Mouse (Mus musculus) C2C12 (cell line): ENCODE results near the gene Aurkb.
A peak's percentile ranks its signal among the peaks of the same experiment; 100 is the strongest.

ENCODE experiments used
- CEBPB ChIP-seq: IDR thresholded peaks from one replicate; pipeline ENCODE4 v1.6.1; 2011; ENCODE audit warnings: low read depth, mild to moderate bottlenecking, control low read depth, moderate library complexity
- CTCF ChIP-seq: IDR thresholded peaks from one replicate; pipeline ENCODE4 v1.5.1; 2011; ENCODE audit not compliant: control insufficient read depth, insufficient read depth, insufficient read length
- MAX ChIP-seq: IDR thresholded peaks from one replicate; pipeline ENCODE4 v1.6.1; 2011; ENCODE audit warnings: mild to moderate bottlenecking, control low read depth
- MYOD1 ChIP-seq: IDR thresholded peaks from one replicate; pipeline ENCODE4 v1.6.1; 2011; ENCODE audit warnings: low read depth; ENCODE audit not compliant: control insufficient read depth, insufficient read length
- MYOG ChIP-seq: IDR thresholded peaks from one replicate; pipeline ENCODE4 v1.6.1; 2011; ENCODE audit not compliant: control insufficient read depth, insufficient read length; ENCODE audit errors: extremely low read depth
- USF1 ChIP-seq: IDR thresholded peaks from one replicate; pipeline ENCODE4 v1.6.1; 2011; ENCODE audit warnings: low read depth, mild to moderate bottlenecking, control low read depth, moderate library complexity

GRCm38 (mm10) chr11:69094697-69095429 lies 49.4 kb downstream of the Aurkb start, which contains the start of gene Per1:
- TF ChIP-seq USF1 (peak; percentile 83), CTCF (no peak), MYOG (no peak), MYOD1 (no peak), CEBPB (peak; percentile 53), MAX (peak; percentile 99)
